Mouse (Mus musculus): ENCODE data around the gene Cyp17a1. TPM values are rescaled to one million over a fixed set of nuclear protein-coding genes. Genes with fewer than 3 reads are reported as not detected.

The Cyp17a1 gene
- not detected in 4 replicates for total RNA-seq (2023)

GRCm38 (mm10) chr19:46672766-46673418 lies at the start of gene Cyp17a1:
Gene Cyp17a1, minus strand, starts transcription at chr19:46673172.

GRCm38 (mm10) chr19:46707296-46708151 lies 34.6 kb upstream of the Cyp17a1 start, which contains the start of gene As3mt:
Gene As3mt, plus strand, starts transcription at chr19:46707458.

GRCm38 (mm10) chr19:46689460-46690372 lies 16.7 kb upstream of the Cyp17a1 start, which contains the start of gene Borcs7:
Gene Borcs7, plus strand, starts transcription at chr19:46689906.

Other genes with a start within 250 kb of the Cyp17a1 start
- gene Trim8, start 171.5 kb downstream of the Cyp17a1 start, total RNA-seq (2023), result 63.7 to 71.2 TPM (median 66.7 TPM) in 4 replicates
- gene Arl3, start 100.0 kb downstream of the Cyp17a1 start, total RNA-seq (2023), result 9.7 to 14.2 TPM (median 11.2 TPM) in 4 replicates
- gene Sfxn2, start 99.8 kb downstream of the Cyp17a1 start, total RNA-seq (2023), result 11.2 to 15.2 TPM (median 11.8 TPM) in 4 replicates
- 57.1 to 68.3 TPM (median 61.7 TPM) in 4 replicates for gene Wbp1l, start 74.1 kb downstream of the Cyp17a1 start, total RNA-seq (2023)
- 9.7 to 12.4 TPM (median 10.6 TPM) in 4 replicates for gene Borcs7, start 16.7 kb upstream of the Cyp17a1 start, total RNA-seq (2023)
- 39.8 to 45.8 TPM (median 43.5 TPM) in 4 replicates for gene As3mt, start 34.3 kb upstream of the Cyp17a1 start, total RNA-seq (2023)
- 3.9 to 4.4 TPM (median 4.1 TPM) in 4 replicates for gene Cnnm2, start 88.4 kb upstream of the Cyp17a1 start, total RNA-seq (2023)

Measured in B cell, adult 62 days (primary cell).